Mouse (Mus musculus): ENCODE results near the gene Slc9a3r2.

- no peak for TF ChIP-seq GATA1 (IDR thresholded peaks at IDR 0.05; ENCODE audit: low read length)
- TF ChIP-seq TAL1 (IDR thresholded peaks at IDR 0.05; ENCODE audit: low read length): no peak
These were observed 45.3 kb upstream of the Slc9a3r2 start for GRCm38 (mm10) chr17:24695326-24696010.
